Mouse (Mus musculus) cerebellum, postnatal 10 days (tissue): ENCODE measurements around the gene Gm49322.
"Not testable (repeated sequence)": the region's sequence is repeated elsewhere in the genome, so short reads cannot be mapped to it uniquely, and the experiment has no call there.

Experiments
- DNase-seq, 2 experiments: peaks; one replicate each; pipeline ENCODE4 v3.0.0; 2021; ENCODE audit warnings: mixed read lengths in 2 of 2

Gm49322 gene

GRCm38 (mm10) chr10:80613821-80614220 is 8.0 kb downstream of the Gm49322 start:
- no peak for DNase-seq

GRCm38 (mm10) chr10:80614351-80614750 is 8.5 kb downstream of the Gm49322 start:
- peak in 1 of 2 experiments; percentile 6 for DNase-seq

- peak in 1 of 2 experiments; percentile 17 for DNase-seq
These were observed 12.4 kb downstream of the Gm49322 start for GRCm38 (mm10) chr10:80618181-80618580.

GRCm38 (mm10) chr10:80619465-80620244 is 13.8 kb downstream of the Gm49322 start:
- no peak for DNase-seq

GRCm38 (mm10) chr10:80620365-80620764 is 14.5 kb downstream of the Gm49322 start:
- no peak for DNase-seq

- peak; percentile 53 to 61 for DNase-seq
These were observed 15.2 kb downstream of the Gm49322 start for GRCm38 (mm10) chr10:80620796-80621689.

GRCm38 (mm10) chr10:80621690-80621939 is 15.8 kb downstream of the Gm49322 start:
- no peak for DNase-seq

GRCm38 (mm10) chr10:80621940-80622660 is 16.3 kb downstream of the Gm49322 start:
- peak; percentile 100 for DNase-seq

GRCm38 (mm10) chr10:80622661-80623456 is 17.0 kb downstream of the Gm49322 start, which contains the start of gene Csnk1g2:
Gene Csnk1g2, plus strand, starts transcription at chr10:80622838.
- DNase-seq = peak; percentile 78 to 79

GRCm38 (mm10) chr10:80623457-80624191 is 17.8 kb downstream of the Gm49322 start:
- DNase-seq = peak; percentile 68 to 69

GRCm38 (mm10) chr10:80625764-80626163 is 19.9 kb downstream of the Gm49322 start:
- DNase-seq = no peak

- DNase-seq = peak in 1 of 2 experiments; percentile 39
These were observed 21.9 kb downstream of the Gm49322 start for GRCm38 (mm10) chr10:80627685-80628084.

GRCm38 (mm10) chr10:80628925-80629324 is 23.1 kb downstream of the Gm49322 start:
- DNase-seq = peak in 1 of 2 experiments; percentile 42

GRCm38 (mm10) chr10:80635345-80635744 is 29.5 kb downstream of the Gm49322 start:
- DNase-seq = no peak

- no peak for DNase-seq
These were observed 41.1 kb downstream of the Gm49322 start for GRCm38 (mm10) chr10:80646936-80647335.

GRCm38 (mm10) chr10:80649910-80650309 is 44.1 kb downstream of the Gm49322 start:
- not testable (repeated sequence) for DNase-seq

GRCm38 (mm10) chr10:80650392-80650791 is 44.6 kb downstream of the Gm49322 start:
- no peak for DNase-seq

GRCm38 (mm10) chr10:80653156-80653720 is 47.4 kb downstream of the Gm49322 start:
- no peak for DNase-seq

- peak; percentile 57 to 60 for DNase-seq
These were observed 49.0 kb downstream of the Gm49322 start for GRCm38 (mm10) chr10:80654866-80655265.

GRCm38 (mm10) chr10:80655406-80656129 is 49.7 kb downstream of the Gm49322 start:
- peak in 1 of 2 experiments; percentile 51 for DNase-seq
